Mouse (Mus musculus) mouse embryonic stem cell (cell line): ENCODE measurements around the gene Naxd.
"Not testable (repeated sequence)": the region's sequence is repeated elsewhere in the genome, so short reads cannot be mapped to it uniquely, and the experiment has no call there.

Experiments
- in situ Hi-C, 2 experiments: fragments of 300-500 bp; cut with MboI; formaldehyde crosslinking; loops; 1 replicate in 1 of 2; 3 replicates in 1 of 2; pipeline ENCODE4 v1.14.3; 2019 to 2020; ENCODE audit warnings: low sequenced_read_pairs in 2 of 2, low pct_unique_long_range_greater_than_20kb in 1 of 2, mixed read lengths in 1 of 2; ENCODE audit not compliant: unreplicated experiment in 1 of 2

Naxd gene

DNA sequence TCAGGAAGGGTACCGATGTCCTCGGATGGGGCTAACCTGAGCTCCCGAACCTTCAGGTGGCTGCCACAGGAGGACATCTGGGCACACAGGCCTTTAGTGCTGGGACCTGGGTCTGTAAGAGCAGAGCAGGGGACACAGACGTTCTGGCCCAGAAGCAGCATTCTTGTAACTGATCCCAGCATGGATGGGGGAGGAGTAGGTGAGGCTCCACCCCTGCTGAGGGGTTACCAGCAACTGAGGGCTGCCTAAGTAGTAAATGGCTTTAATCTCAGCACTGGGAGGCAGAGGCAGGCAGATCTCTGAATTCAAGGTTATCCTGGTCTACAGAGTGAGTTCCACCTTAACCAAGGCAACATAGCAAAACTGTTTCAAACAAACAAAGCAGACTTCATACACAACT is 45.6 kb downstream of the Naxd start:
- in situ Hi-C loops, result loop anchor here in 1 of 2 experiments (10.0 kb wide), 1 partner anchor 152 kb away; no protein-coding TSS in a partner anchor

DNA sequence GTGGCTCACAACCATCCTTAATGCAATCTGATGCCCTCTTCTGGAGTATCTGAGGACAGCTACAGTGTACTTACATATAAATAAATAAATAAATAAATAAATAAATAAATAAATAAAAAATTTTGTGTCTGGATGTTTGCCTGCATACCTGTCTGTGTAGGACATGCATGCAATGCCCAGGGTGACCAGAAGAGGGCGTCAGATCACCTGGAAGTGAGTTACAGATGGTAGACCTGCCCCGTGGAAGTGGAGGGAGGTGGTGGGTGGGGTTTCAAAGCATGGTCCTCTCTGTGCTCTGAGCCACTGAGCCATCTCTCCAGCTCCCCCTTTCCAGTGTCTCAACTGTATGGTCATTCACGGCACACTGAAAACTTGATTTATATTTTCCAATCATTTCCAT is 47.1 kb downstream of the Naxd start:
- in situ Hi-C loops, result loop anchor here in 1 of 2 experiments (10.0 kb wide), 1 partner anchor 150 kb away; no protein-coding TSS in a partner anchor

- in situ Hi-C loops, result loop anchor here in 1 of 2 experiments (10.0 kb wide), 1 partner anchor 148 kb away; no protein-coding TSS in a partner anchor
Measured at GRCm38 (mm10) chr8:11547063-11547462, 49.8 kb downstream of the Naxd start.

GRCm38 (mm10) chr8:11549706-11550105 is 52.4 kb downstream of the Naxd start:
- in situ Hi-C loops, result loop anchor here in 1 of 2 experiments (10.0 kb wide), 1 partner anchor 145 kb away; no protein-coding TSS in a partner anchor

GRCm38 (mm10) chr8:11550281-11550948 is 53.1 kb downstream of the Naxd start, which contains the start of gene Cars2:
Gene Cars2, minus strand, starts transcription at chr8:11550783.
- in situ Hi-C loops, result no loop called here

DNA sequence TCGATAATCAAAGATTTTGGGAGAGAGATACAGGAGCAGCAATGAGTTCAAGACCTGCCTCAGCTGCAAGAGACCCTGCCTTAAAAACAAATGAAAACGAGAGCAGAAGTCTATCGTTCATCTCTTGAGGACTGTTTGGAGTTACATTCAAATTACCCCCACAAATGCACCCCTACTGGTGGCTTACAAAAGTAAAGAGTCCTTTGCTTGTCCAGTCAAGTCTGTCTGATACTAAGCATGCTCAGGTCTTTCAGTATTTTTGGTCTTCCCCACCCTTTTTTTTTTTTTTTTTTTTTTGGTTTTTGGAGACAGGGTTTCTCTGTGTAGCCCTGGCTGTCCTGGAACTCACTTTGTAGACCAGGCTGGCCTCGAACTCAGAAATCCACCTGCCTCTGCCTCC is 54.2 kb downstream of the Naxd start:
- in situ Hi-C loops, result not testable (repeated sequence)

GRCm38 (mm10) chr8:11552390-11552789 is 55.1 kb downstream of the Naxd start:
- in situ Hi-C loops, result no loop called here

DNA sequence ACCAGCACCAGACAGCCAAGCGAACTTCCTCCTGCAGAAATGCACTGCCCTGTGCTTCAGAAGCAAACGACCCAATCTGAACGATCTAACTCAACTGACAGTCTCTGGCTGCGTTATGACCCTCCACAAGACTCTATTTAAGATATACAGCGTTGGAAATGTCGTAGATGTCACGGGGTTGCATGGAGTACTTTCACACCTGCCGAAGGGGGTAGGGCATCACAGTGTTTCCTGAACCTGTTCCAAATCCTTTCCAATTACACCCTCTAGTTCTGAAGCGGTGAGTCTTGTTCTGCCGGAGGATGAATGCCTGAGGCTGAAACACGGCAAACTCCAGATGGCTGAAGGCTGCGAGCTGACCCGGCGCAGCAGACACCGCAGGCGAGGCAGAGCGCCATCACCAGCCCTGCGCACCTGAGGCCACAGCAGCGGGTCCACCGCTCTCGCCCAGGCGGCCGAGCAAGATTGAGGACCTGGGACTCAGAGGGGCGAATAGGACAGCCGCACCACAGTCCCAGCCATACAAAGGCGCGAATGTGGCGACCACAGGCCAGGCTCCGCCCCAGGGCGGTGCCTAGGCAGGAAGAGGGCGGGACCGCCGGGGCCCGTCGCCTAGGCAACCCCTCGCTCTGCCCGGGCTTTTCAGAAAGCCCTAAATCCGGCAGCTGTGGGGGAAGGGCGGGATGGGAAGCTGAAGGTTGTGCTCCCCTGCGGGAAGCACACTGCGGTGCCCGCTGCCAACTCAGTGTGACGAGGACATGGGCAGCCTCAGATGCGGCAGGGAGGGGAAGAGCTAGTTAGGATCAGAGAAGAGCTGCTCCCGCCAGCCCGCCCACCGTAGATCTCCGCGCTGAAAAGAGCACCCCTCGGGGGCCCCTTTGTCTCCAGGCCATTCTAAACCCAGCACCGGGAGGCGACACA is 57.8 kb downstream of the Naxd start, which contains the start of gene Ing1:
Ing1 (plus strand) TSS at position 773 of the 921 bp plus-strand sequence.
- in situ Hi-C loops, result no loop called here

GRCm38 (mm10) chr8:11555720-11556591 is 58.6 kb downstream of the Naxd start:
- in situ Hi-C loops, result no loop called here

DNA sequence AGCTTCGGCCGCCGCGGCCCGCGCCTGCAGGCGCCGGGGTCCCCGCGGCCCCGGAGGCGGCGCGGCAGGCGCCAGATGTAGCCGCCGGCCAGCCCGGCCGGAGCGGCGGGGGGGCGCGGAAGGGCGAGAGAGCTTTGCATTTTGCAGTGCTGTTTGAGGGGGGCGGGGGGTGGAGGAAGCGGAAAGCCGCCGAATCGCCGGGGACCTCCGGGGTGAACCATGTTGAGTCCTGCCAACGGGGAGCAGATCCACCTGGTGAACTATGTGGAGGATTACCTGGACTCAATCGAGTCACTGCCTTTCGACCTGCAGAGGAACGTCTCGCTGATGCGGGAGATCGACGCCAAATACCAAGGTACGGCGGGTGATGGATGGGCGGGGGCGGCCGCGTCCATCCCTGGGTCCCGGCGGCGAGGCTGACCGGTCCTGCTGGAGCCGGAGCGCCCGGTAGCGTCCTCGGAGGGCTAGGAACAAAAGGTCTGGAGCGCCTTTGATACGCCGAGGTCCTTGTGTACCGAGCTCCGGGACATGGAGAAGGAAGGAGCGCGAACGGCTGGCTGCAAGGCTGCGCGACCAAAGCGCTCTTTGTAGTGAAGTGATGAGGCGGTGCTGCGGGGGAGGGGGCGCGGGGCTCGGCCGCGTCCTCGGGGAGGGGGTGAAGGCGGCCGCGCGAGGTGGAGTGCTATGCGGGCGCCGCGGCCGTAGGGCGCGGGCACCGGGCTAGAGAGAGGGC is 59.6 kb downstream of the Naxd start:
- in situ Hi-C loops, result no loop called here

DNA sequence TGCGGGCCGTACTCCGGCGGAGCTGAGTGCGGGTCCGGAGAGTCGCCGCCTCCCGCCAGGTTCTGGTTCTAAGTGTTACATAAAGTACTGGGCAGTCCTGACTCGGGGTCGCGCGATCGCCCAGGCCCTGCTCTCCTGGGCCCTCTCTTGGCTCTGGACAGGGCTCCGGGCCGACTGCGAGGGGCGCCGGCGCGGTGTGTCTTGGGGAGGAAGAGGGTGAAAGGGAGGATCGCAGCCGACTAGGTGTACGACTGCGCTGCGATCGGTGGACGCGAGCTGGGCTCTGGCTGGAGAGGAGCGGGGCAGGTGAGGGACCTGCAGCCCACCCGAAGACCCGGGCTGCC is 60.1 kb downstream of the Naxd start:
- in situ Hi-C loops, result no loop called here

DNA sequence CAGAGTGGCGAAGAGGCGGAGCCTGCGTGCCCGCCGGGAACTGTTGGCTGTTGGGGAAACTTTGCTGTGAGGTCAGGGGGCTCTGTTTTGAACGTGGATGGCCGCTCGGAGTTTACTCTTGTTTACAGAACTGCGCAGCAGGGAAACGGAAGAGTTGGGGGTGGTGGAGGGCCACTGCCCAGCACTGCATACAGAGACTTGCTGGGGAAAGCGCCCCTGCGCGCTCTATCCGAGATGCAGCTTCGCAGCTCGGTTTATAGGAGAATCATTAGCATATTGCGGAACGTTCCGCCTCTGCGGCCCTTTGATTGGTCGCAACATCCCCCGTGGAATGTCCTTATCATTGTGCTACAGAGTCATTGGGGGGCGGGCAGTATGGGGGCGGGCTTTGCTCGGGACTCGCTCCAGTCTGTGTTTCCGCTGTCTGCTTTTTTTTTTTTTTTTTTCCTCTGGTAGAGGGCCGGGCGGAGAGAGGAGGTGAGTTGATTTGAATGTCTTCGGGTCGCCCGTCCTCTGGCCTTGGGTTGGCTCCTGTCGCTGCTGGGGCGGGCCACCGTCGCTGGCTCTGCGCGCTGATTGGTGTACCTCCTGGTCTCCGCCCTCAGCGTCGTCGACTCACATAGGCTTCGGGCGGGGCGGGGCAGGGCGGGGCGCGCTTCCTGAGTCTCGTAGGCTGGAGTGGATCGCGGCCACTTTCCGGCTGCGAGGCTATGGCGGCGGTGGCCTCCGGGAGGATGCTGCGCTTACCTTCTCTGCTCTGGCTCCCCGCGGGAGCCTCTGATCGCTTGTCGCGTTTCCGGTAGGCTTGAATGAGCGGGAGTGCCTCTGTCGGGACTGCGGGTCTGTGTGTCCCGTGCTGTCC is 60.7 kb downstream of the Naxd start:
- in situ Hi-C loops, result no loop called here

DNA sequence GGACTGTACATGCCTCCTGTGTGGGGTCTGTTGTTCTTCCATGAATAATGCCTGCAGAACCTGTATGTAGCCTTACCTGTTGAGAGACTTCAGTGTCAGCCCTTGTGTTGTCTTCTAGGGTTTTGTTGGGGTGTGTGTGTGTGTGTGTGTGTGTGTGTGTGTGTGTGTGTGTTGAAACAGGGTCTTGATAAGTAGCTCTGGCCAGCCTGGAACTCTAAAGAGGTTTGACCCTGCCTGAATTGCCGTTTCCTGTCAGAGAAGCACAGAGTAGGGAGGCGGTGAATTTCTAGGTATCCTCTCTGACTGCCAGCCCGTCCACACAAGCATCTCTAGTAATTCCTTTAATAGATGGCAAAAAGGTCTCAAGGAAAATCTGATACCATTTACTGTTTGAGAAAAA is 62.2 kb downstream of the Naxd start:
- in situ Hi-C loops, result no loop called here

DNA sequence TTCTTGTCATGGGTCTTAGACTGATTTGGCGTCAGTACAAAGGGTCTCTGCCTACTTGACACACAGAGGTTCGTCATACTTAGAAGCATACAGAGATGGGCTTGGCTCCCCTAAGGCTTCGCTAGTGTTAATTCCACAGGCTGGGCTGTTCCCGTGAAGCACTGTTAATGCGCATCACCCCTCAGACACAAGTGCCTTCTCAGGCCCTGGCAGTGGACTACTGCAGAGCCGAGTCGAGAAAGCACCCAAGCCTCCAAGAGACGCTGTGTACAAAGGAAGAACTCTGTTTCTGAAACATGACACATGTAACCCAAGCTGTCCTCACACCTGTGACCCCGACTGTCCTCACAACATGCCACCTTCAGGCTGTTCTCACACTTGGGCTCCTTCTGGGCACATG is 62.9 kb downstream of the Naxd start:
- in situ Hi-C loops, result no loop called here

- in situ Hi-C loops, result no loop called here
Measured at GRCm38 (mm10) chr8:11564236-11564635, 66.9 kb downstream of the Naxd start.
